Mouse (Mus musculus) gastrocnemius, postnatal 10 days (tissue): ENCODE data around the gene Rbm26. TPM values are rescaled to one million over a fixed set of nuclear protein-coding genes. Genes with fewer than 3 reads are reported as not detected.
A peak's percentile ranks its signal among the peaks of the same experiment; 100 is the strongest.

ENCODE experiments used
- DNase-seq: peaks from one replicate; pipeline ENCODE4 v3.0.0; 2021; ENCODE audit warnings: mixed read lengths
- long read RNA-seq, 2 experiments: library from polyadenylated mRNA; stranded (forward); transcript quantifications; one replicate each; pipeline ENCODE4 v2.0.0; 2021
- total RNA-seq, 2 experiments: library from RNA; stranded (reverse); gene quantifications; 2 replicates each; pipeline ENCODE4 v1.2.3; 2021

Rbm26 gene
- 10 to 100 TPM; 24.8 to 34.3 TPM for total RNA-seq
- long read RNA-seq, experiment 1, transcript Rbm26-201 (22 exons, 3,633 nt): major isoform, 9 of 17 reads
- long read RNA-seq, experiment 1, partial matches to known transcripts: 1 of 17 reads
- long read RNA-seq, experiment 1, other reads (novel, unspliced or antisense): 7 of 17 reads
- long read RNA-seq, experiment 2, partial matches to known transcripts: 4 of 12 reads
- long read RNA-seq, experiment 2, other reads (novel, unspliced or antisense): 4 of 12 reads

GRCm38 (mm10) chr14:105177238-105177693 lies at the start of gene Rbm26:
Rbm26 (minus strand) TSS chr14:105177327.
- DNase-seq: peak; percentile 97

GRCm38 (mm10) chr14:105225790-105226189 lies 48.7 kb upstream of the Rbm26 start:
- DNase-seq: no peak

DNA sequence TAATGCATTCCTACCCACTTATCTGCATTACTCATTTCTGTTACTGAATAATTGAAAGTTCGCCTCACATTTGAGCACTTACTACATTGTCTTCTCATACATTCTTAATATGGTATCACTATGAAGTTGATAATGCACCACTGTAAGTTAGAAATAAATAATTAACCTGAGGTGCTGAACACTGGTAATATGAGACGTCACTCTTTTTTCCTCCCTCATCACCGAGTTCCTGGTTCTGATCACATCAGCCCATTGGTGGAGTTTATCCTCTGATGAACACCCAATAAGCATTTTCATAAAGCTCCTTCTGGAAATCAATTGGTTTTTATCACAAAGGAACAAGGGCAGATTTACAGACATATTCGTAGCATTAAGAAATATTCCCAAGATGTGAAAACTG lies 45.1 kb upstream of the Rbm26 start:
- DNase-seq: no peak

DNA sequence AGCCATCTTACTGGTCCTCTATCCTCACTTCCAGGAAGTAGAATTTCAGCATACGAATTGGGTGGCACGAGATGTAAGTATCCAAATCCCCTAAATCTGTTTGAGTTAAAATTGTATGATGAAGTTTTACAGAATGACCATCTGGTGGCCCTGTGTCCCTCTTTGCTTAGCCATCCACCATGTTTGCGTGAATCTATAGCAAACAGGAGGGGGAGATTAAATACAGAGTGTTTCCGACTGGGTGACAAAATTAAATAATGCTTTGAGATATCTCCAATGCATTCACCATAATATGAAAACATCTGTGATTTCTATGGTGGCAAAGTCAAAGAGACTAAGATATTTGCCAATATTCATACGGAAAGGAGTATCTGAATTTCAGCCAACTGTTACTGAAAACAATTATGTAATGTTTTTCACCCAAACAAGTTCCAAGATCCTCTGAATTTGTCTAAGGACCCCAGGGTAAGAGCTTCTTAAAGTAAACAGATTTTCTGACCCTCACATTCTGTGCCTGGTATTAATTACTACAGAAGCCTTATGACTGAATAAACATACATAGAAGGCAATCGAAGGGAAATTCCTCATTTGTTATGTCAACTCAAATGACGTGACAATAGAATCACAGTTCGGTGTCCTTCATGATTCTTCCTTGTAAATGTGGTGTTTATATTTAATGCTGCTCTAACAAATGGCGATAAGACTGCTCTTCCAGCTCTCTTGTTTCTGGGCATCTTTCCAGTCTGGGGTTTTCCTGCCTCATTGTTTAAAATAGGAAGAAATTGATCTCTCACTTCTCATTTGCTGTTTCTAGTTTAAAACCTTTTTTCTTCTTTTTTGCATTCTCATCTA lies 42.6 kb upstream of the Rbm26 start:
- no peak for DNase-seq

DNA sequence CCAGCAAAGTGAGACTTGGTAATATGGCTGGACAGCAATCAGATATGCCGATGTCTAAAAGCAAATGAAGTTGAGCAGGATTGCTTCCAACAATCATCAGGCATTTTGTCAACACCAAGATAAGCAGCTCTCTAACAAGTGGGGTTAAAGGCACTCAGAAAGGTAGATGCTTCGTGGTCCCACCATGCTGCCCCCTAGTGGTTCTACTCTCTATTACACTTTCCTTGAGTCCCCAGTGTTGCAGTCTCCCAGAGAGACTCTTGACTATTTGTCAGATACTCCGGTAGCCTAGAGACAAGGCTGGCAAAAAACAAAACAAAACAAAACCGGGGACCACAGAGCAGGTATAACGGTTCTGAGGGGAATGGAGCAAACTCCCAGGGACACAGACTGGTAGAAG lies 21.3 kb upstream of the Rbm26 start:
- DNase-seq: no peak

- DNase-seq: no peak
Observed at GRCm38 (mm10) chr14:105194682-105195081, 17.6 kb upstream of the Rbm26 start.

- no peak for DNase-seq
Observed at GRCm38 (mm10) chr14:105184866-105185265, 7.7 kb upstream of the Rbm26 start.

DNA sequence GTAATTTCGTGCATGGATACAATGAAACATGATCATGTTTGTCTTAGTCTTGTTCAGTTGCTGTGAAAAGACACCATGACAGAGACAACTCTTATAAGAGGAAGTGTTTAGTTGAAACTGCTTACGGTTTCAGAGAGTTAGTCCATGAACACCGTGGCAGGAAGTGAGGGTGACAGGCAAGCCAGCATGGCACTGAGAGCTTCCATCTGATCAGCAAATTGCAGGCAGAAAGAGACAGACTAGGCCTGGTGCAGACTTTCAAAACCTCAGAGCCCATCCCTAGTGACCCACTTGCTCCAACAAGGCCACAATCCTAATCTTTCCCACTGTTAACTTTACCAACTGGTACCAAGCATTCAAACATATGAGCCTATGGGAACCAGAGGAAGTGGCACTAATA lies 5.7 kb upstream of the Rbm26 start:
- DNase-seq: no peak

- no peak for DNase-seq
Observed at GRCm38 (mm10) chr14:105179733-105180132, 2.6 kb upstream of the Rbm26 start.

DNA sequence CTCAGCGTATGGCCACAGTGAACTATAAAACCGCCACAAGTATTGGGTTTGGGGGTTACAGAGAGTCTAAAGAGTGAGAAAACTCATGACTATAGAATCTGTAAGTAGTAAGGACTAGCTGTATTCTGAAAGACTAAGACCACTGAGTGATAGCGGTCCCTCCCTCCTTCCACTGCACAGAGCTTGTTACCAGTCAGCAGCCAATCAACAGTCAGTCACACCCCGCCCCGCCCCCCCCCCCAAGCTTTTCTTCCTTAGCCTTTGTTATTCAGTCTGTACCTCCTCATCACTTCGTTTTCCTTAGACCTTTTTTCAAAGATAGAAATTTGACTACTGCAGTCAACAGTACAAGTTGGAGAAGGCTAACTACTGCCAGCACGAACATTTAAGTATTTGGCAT lies 1.9 kb upstream of the Rbm26 start:
- no peak for DNase-seq

DNA sequence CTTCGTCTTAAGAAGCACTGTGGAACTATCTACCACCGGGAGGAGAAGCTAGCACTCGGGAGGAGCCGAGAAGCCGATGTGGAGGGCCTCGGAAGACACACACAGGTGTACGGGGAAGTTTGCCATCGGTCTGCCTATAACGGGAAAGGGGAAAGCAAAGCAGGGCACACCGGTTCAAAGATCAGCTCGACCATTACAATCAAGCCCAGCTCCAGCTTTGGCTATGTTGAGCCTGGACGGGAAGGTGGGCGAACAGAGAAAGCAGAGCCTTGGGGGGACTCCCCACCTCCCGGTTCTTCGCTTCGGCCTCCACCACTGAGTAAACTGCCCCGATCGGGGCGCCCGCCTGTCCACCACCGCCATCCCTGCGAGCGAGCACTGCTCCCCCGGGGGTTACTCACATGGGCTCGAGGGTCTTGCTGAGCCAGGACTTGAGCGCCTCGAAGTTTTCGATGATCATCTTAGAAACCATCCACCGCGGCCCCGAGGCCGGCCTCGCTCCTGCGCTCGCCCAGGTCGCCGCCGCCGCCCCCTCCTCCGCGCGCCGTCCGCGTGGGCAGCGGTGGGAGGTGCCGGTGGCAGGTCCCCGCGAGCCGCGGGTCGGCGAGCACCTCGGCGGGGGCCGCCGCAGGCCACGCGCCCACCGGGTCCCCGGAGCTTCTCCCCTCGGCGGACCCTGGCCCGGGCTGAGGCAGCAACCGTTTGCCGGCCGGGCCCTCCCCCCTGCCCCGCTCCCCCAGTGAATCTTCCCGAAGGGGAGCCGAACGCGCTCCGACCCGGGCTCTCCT lies 552 bp downstream of the Rbm26 start:
- no peak for DNase-seq

- DNase-seq: no peak
Observed at GRCm38 (mm10) chr14:105167181-105167580, 9.9 kb downstream of the Rbm26 start.

DNA sequence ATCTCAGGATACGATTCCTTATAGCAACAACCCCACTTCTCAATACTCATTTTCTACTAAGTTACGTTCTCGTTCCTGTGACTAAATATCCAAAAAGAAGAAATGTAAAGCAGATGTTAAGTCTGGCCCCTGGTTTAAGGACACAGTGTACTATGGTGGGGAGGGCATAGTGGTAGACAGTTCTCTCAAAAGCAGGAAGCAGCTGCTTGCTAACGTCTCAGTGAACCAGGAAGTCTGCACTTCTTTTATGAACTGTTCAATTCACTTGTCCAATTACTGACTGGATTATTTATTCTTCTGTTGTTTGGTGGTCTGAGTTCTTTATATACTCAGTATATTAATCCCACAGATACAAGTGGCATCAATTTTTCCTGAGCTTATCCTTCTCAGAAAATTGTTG lies 12.3 kb downstream of the Rbm26 start:
- DNase-seq: no peak

GRCm38 (mm10) chr14:105161334-105161733 lies 15.8 kb downstream of the Rbm26 start:
- no peak for DNase-seq

GRCm38 (mm10) chr14:105158526-105158925 lies 18.6 kb downstream of the Rbm26 start:
- no peak for DNase-seq

DNA sequence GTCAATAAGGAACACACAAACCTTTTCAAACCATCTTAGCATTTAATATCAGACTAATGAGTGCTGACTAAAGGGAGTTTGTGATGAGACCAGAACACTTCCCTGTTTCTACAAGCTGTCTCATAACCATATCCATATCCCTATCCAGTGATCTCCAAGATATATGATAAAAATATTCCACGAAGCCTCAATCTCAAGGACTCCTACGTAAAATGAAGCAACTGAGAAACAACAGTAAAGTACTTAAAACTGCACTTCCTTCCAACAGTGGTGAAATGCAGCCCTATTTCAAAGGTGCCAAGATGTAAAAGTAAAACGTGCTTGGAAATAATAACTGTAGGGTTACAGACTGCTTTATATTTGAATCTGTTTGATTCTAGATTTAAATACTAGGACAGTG lies 43.1 kb downstream of the Rbm26 start:
- DNase-seq: no peak

GRCm38 (mm10) chr14:105127715-105128385 lies 49.3 kb downstream of the Rbm26 start:
- no peak for DNase-seq

- DNase-seq: no peak
Observed at GRCm38 (mm10) chr14:105124513-105124912, 52.6 kb downstream of the Rbm26 start.

DNA sequence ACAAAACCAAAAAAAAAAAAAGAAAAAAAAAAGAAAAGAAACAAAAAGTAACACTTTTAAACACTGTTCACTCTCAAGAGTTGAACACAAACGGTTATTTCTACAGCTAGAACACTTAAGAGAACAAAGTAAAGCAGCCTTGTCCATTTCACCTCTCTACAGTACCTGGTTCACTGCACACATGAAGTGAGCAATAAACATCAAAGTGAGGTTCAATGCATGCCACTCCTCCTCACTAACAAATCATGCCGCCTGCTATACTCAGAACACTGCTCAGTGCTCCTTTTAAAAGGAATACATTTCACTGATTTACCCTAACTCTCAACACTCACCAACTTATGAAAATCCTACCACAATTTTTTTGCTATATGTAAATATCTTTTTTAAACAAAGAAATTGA lies 61.7 kb downstream of the Rbm26 start:
- no peak for DNase-seq

DNA sequence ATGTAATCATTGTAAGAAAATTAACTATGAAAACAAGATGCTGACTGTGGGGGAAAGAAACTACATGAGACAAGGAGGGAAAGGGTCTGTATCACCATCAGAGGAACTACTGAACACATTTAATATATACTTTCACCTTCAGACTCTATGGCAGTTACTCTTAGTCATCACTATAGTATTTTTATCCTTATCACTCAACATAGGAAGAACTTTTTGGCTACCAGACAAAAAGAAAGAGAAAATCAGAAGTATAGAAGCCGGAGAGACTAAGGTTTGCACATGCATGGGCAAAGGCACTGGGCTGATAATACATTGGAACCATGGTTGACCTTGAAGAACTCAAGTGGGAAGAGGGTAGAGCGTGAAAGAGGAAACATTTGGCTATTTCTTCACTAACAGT lies 70.9 kb downstream of the Rbm26 start:
- no peak for DNase-seq

- no peak for DNase-seq
Observed at GRCm38 (mm10) chr14:105098861-105099260, 78.3 kb downstream of the Rbm26 start.

DNA sequence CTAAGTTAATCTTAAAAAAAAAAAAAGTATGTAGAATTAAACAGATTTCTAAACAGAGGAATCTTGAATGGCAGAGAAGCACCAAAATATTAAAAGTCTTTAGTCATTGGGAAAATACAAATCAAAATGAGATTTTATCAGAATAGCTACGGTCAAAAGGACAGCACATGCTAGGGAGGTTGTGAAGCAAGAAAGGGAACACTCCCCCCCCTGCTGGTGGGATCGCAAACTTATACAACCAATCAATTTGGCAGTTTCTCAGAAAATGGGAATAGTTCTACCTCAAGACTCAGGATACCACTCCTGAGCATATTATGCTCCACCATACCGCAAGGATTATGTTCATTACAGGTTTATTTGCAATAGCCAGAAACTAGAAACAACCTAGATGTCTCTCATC lies 80.9 kb downstream of the Rbm26 start:
- no peak for DNase-seq
